Mouse (Mus musculus) neural tube, embryonic 15.5 days (tissue): ENCODE measurements at regions not wholly inside any gene's neighbourhood (a gene's known extent, or its start where the extent isn't known, plus 50 kb on each side); places are given as distances from the start of the nearest gene placed in this dataset.

ENCODE experiments used
- ATAC-seq: fragments of 200-750 bp; cut with Nextera tagmentation; 2 replicates; pipeline ENCODE4 v1.8.0; 2017; ENCODE audit warnings: mild to moderate bottlenecking, moderate TSS enrichment, moderate library complexity; ENCODE audit not compliant: low FRiP score
- H3K27ac ChIP-seq: fragments of 300-500 bp; sonication (generic); replicated peaks from 2 replicates; pipeline ENCODE4 v1.5.1; 2015; ENCODE audit warnings: mild to moderate bottlenecking, inconsistent platforms
- H3K27me3 ChIP-seq: fragments of 300-500 bp; sonication (generic); replicated peaks from 2 replicates; pipeline ENCODE4 v1.6.1; 2015; ENCODE audit warnings: inconsistent platforms
- H3K36me3 ChIP-seq: fragments of 300-500 bp; sonication (generic); 2 replicates; pipeline ENCODE4 v1.6.1; 2015; ENCODE audit warnings: inconsistent platforms
- H3K4me1 ChIP-seq: fragments of 300-500 bp; sonication (generic); 2 replicates; pipeline ENCODE4 v1.6.1; 2015; ENCODE audit warnings: inconsistent platforms
- H3K4me2 ChIP-seq: fragments of 300-500 bp; sonication (generic); 2 replicates; pipeline ENCODE4 v1.6.1; 2015; ENCODE audit warnings: inconsistent platforms, mild to moderate bottlenecking, moderate library complexity
- H3K4me3 ChIP-seq: fragments of 300-500 bp; sonication (generic); replicated peaks from 2 replicates; pipeline ENCODE4 v1.5.1; 2015; ENCODE audit warnings: mild to moderate bottlenecking, inconsistent platforms
- H3K9ac ChIP-seq: fragments of 300-500 bp; sonication (generic); replicated peaks from 2 replicates; pipeline ENCODE4 v1.6.1; 2015; ENCODE audit warnings: mild to moderate bottlenecking, inconsistent platforms
- H3K9me3 ChIP-seq: fragments of 300-500 bp; sonication (generic); replicated peaks from 2 replicates; pipeline ENCODE4 v1.6.1; 2016; ENCODE audit warnings: inconsistent platforms
- WGBS: fragments of 180-500 bp; shearing (Covaris S2); methylation state at CpG from one replicate; pipeline ENCODE4 v1.1.7; 2015; ENCODE audit warnings: mixed read lengths; 5-methylcytosine and 5-hydroxymethylcytosine counted together

DNA sequence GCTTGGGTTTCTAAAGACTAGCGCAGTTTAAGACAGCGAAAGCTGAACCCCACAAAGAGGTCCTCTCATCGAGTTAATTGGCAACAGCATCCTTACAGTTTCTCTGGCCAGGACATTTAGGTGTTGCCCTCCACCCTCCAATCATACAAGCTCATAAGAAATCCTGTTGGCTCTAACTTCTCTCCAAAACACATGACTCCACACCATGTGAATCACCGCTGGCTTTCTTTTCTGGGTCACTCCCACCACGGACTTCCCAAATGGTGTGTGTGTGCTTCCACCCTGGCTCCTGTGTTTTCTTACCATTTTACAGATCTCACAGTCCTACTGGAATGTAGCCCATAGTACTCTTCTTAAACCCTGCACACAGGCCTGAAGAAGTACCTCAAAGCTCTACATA is 190.6 kb downstream of the Mylk4 start:
- Histone ChIP-seq H3K4me1 (no peaks in the 10 kb centered on the region), H3K36me3 (no peaks in the 10 kb centered on the region), H3K27me3 (no peaks in the 10 kb centered on the region), H3K4me2 (no peak overlapping the region), H3K9ac (no peak overlapping the region), H3K4me3 (no peak overlapping the region), H3K9me3 (no peaks in the 10 kb centered on the region), H3K27ac (no peak overlapping the region)
- no peak for ATAC-seq
- 93% methylated on average over 5 of the region's 5 CpGs for WGBS

DNA sequence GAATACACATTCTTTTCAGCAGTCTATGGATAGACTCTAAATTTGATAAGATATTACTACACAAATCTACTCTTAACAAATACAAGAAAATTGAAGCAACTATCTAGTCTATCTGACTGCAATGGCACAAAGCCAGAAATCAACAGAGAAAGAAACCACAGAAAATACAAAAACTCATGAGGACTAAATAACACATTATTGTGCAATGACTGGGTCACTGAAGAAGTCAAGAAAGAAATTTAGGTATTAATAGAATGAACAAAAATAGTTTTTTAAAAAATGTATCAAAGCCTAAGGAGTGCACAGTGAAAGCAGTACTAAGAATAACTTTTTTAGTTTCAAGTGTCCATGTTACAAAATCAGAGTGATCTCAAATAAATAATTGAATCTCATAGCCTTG is 202.2 kb downstream of the Mylk4 start:
- Histone ChIP-seq H3K4me1 (no peaks in the 10 kb centered on the region), H3K27me3 (no peaks in the 10 kb centered on the region), H3K4me3 (no peak overlapping the region), H3K27ac (no peak overlapping the region), H3K4me2 (no peak overlapping the region), H3K9ac (no peak overlapping the region), H3K36me3 (no peaks in the 10 kb centered on the region), H3K9me3 (no peaks in the 10 kb centered on the region)
- ATAC-seq = no peak

DNA sequence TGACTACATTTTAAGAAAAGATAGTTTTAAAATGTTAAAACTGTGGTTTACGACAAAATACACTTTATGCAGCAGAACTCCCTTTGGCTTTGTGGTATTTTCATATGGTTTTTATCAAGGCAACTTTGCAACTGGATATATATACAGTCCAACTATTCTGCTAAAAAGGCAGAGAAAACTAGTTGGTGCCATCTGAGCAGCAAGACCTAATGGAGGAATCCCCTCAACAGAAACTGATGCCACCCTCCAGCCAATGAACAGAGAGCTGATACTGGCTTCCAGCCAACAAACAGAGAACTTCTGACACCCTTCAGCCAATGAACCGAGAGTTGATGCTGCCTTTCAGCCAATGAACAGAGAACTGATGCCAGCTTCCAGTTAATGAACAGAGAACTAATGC is 215.9 kb downstream of the Mylk4 start:
- Histone ChIP-seq H3K36me3 (no peaks in the 10 kb centered on the region), H3K4me3 (no peak overlapping the region), H3K9me3 (no peaks in the 10 kb centered on the region), H3K27ac (no peak overlapping the region), H3K4me2 (no peak overlapping the region), H3K4me1 (no peaks in the 10 kb centered on the region), H3K27me3 (no peaks in the 10 kb centered on the region), H3K9ac (no peak overlapping the region)
- WGBS = 98% methylated on average over 2 of the region's 2 CpGs
- no peak for ATAC-seq

DNA sequence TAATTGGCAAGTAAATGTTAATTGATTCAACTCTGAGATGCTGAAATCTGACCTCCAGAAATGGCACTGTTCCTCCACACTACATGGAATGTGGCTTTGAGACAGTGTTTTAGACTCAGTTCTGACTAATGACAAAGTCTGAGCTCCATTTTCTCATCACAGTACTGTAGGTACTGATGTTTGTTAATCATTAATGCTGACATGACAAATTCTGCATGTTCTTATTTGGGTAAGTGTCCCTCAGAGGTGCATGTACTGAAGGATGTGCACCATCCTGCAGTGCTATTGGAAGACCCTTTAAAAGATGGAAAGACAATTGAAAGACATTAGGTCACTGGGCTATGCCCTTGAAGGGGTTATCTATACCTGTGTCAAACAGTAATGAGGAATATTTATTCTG is 222.1 kb upstream of the Gmds start:
- Histone ChIP-seq H3K4me1 (no peaks in the 10 kb centered on the region), H3K9me3 (no peaks in the 10 kb centered on the region), H3K4me3 (no peak overlapping the region), H3K27ac (no peak overlapping the region), H3K36me3 (no peaks in the 10 kb centered on the region), H3K4me2 (no peak overlapping the region), H3K27me3 (no peaks in the 10 kb centered on the region), H3K9ac (no peak overlapping the region)
- ATAC-seq = no peak

DNA sequence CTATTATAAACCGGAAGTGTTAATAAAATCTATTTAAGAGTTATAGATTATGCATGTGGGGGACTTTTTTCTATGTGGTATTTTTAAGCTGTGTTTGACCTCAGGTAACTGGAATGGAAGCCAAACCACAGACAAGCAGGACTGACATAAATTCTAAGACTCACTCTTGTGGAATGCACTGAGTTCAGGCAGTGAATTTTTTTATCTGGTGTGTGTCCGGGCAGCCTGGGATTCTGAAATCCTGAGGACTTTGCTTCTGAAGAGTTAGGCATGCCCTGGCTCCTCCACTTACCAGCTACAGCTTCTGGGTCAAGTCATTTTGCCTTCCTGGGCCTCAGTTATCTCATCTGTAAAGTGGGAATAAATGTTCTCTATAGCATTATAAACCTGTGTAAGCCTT is 217.9 kb upstream of the Gmds start:
- Histone ChIP-seq H3K4me3 (no peak overlapping the region), H3K9me3 (no peaks in the 10 kb centered on the region), H3K9ac (no peak overlapping the region), H3K27ac (no peak overlapping the region), H3K4me2 (no peak overlapping the region), H3K4me1 (no peaks in the 10 kb centered on the region), H3K27me3 (no peaks in the 10 kb centered on the region), H3K36me3 (no peaks in the 10 kb centered on the region)
- ATAC-seq = no peak
- WGBS = 94% methylated on average over 2 of the region's 2 CpGs

DNA sequence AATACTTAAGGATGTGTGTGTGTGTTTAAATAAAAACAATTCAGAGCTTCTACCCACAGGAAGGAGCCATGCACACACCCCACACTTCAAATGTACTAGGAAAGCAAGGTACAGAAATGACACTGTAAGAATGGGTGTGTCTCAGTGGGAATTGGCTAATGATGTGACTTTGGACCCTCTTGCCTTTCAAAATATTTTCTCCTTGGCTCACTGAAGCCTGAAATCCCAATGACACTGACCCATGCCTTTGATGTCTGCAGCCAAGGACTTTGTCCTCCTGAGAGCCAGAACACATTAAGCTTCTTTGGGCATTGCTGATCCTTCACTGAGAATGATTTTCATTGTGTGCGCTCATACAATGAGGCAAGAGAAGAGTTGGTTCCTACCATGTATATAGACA is 216.5 kb upstream of the Gmds start:
- ATAC-seq = no peak
- WGBS = 95% methylated on average over 1 of the region's 1 CpGs
- no peak overlapping the region for H3K4me2 ChIP-seq

DNA sequence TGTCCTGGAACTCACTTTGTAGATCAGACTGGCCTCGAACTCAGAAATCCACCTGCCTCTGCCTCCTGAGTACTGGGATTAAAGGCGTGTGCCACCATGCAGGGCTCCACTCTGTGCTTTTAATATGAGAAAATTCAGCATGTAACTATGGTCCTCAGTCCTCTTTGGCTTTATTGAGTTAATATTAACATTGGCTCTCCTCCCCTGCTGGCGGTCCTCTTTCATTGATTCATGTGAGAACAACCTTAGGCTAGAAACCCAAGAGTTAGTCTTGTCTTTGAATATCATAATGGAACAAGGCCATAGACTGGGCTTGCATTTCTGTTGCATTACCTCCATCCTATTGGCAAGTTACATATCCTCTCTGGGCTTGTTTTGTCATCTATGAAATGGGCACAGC is 216.1 kb upstream of the Gmds start:
- ATAC-seq = no peak
- Histone ChIP-seq H3K9me3 (no peaks in the 10 kb centered on the region), H3K36me3 (no peaks in the 10 kb centered on the region), H3K27ac (no peak overlapping the region), H3K9ac (no peak overlapping the region), H3K27me3 (no peaks in the 10 kb centered on the region), H3K4me1 (no peaks in the 10 kb centered on the region), H3K4me2 (no peak overlapping the region), H3K4me3 (no peak overlapping the region)
- 89% methylated on average over 3 of the region's 3 CpGs for WGBS

More for the DNA sequence above, 216.5 kb upstream of the Gmds start:
- Histone ChIP-seq H3K36me3 (no peaks in the 10 kb centered on the region), H3K9ac (no peak overlapping the region), H3K27me3 (no peaks in the 10 kb centered on the region), H3K4me1 (no peaks in the 10 kb centered on the region), H3K4me3 (no peak overlapping the region), H3K9me3 (no peaks in the 10 kb centered on the region), H3K27ac (no peak overlapping the region)

DNA sequence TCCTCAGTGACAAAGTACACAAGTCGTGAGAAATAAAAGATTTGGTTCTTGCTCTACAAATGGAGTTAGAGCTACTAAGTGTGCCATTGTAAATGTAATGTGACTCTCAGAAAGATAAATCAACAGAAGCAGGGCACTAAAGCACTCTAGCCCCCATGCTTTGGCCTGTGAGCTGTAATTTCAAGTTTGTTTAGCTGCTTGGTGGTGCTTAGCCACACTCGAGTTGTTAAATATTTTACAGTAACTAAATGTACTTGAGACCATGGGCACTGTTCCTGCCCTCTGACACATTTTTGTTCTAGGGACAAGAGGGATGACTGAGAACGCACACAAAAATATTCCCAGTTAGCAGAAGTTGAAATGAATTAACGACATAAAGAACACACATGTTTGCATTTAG is 214.6 kb upstream of the Gmds start:
- Histone ChIP-seq H3K9ac (no peak overlapping the region), H3K4me1 (no peaks in the 10 kb centered on the region), H3K27me3 (no peaks in the 10 kb centered on the region), H3K36me3 (no peaks in the 10 kb centered on the region), H3K4me3 (no peak overlapping the region), H3K4me2 (no peak overlapping the region), H3K27ac (no peak overlapping the region), H3K9me3 (no peaks in the 10 kb centered on the region)
- ATAC-seq = no peak
- WGBS = 70% methylated on average over 4 of the region's 4 CpGs

DNA sequence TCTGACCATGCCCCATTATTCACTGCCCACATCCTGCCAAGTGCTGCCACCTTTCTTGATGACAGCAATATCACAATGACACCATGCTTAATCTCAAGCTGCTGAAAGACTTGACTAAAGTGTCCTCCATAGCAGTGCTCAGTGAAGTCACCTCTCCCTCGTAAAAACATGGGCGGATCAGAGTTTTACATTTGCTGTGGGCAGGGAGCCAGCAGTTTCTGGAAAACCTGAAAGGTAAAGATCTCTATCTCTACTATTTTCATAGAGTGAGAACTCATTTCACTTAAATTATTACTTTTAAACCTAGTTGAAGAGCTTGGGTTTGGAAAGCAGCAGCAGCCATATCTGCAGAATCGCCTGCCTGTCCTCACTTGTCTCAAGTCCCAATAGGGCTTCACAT is 211.6 kb upstream of the Gmds start:
- Histone ChIP-seq H3K4me1 (no peaks in the 10 kb centered on the region), H3K4me2 (no peak overlapping the region), H3K27ac (no peak overlapping the region), H3K27me3 (no peaks in the 10 kb centered on the region), H3K9ac (no peak overlapping the region), H3K4me3 (no peak overlapping the region), H3K9me3 (no peaks in the 10 kb centered on the region), H3K36me3 (no peaks in the 10 kb centered on the region)
- 93% methylated on average over 3 of the region's 3 CpGs for WGBS
- no peak for ATAC-seq

DNA sequence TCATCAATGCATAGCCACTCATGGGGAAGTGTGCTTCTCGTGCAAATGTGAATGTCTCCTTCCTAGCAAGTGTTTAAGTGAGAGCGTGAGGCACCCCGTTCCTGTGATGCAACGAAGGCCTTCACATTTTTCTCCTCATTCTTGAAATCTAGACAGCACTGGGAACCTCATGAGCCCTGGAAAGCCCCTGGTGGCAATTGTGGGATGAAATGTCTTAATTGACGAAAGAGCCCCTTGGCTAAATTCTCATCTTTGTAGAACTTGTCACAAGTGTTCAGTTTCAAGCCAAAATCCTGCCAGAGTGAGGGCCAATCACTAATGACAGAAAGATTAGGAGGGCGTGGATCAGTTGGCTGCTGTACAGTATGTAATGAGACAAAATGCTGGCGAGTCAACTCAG is 208.6 kb upstream of the Gmds start:
- Histone ChIP-seq H3K27me3 (no peaks in the 10 kb centered on the region), H3K4me3 (no peak overlapping the region), H3K27ac (no peak overlapping the region), H3K4me1 (no peaks in the 10 kb centered on the region), H3K36me3 (no peaks in the 10 kb centered on the region), H3K9me3 (no peaks in the 10 kb centered on the region), H3K4me2 (no peak overlapping the region), H3K9ac (no peak overlapping the region)
- WGBS = 91% methylated on average over 7 of the region's 7 CpGs
- ATAC-seq = no peak

DNA sequence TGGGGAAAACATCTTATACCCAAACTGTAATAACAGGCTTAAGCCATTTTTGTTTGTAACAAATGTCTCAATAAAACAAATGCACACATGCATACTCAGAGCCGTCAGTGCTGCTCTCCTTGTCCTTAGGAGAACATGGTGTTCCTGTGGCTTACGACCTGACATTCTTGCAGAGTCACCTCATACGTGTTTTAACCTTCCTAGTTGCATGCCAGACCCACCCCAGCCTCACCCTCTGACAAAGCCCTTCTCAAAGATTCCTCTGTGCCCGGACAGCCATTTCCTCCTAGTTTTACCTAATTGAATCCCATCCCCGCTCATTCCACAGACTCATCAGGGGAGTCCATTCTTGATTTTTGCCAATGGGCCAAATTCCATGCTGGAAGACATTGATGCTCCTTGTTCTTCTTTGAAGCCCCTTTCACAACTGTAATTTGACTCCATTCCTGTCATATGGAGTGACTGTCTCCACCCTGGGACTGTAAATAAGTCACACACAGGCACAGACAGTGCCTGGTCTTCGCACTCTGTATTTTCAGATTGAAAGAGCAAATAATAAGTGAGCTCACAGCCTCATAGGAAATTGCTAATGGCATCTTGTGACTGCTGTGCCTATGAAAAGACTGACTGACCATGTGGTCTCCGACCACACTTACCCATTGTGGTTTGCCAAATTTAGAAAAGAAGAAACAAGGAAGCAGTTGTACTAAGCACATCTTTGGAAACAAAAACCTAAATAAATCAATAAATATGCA is 206.6 kb upstream of the Gmds start:
- Histone ChIP-seq H3K4me2 (no peak overlapping the region), H3K9ac (no peak overlapping the region), H3K9me3 (no peaks in the 10 kb centered on the region), H3K27me3 (no peaks in the 10 kb centered on the region), H3K4me1 (no peaks in the 10 kb centered on the region), H3K27ac (no peak overlapping the region), H3K4me3 (no peak overlapping the region), H3K36me3 (no peaks in the 10 kb centered on the region)
- 78% methylated on average over 7 of the region's 7 CpGs for WGBS
- ATAC-seq = no peak

DNA sequence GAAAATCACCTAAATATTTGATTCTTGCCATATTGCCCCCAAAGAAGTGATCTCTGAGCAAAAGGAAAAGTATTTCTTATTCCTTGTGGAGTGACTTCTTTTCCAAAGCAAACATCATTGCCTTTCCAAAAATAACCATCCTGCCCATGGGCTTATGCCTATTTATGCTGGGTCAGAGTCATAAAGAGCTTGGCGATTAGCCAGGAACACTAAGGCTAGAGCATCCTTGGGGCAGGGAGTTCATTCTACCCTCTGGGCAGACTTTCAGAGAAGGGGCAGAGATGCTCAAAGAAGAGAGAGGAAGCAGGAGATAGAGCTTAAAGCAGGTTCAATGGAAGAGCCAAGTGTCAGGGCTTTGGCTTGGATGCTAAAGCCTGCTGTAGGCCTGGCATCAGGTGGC is 203.1 kb upstream of the Gmds start:
- H3K9ac ChIP-seq = no peak overlapping the region
- H3K36me3 ChIP-seq = no peaks in the 10 kb centered on the region
- H3K4me1 ChIP-seq = no peaks in the 10 kb centered on the region
- whole genome bisulfite sequencing = 94% methylated on average over 1 of the region's 1 CpGs
- H3K27ac ChIP-seq = no peak overlapping the region
- no peaks in the 10 kb centered on the region for H3K27me3 ChIP-seq
- no peaks in the 10 kb centered on the region for H3K9me3 ChIP-seq
- no peak overlapping the region for H3K4me2 ChIP-seq
- H3K4me3 ChIP-seq = no peak overlapping the region
- no peak for ATAC-seq

DNA sequence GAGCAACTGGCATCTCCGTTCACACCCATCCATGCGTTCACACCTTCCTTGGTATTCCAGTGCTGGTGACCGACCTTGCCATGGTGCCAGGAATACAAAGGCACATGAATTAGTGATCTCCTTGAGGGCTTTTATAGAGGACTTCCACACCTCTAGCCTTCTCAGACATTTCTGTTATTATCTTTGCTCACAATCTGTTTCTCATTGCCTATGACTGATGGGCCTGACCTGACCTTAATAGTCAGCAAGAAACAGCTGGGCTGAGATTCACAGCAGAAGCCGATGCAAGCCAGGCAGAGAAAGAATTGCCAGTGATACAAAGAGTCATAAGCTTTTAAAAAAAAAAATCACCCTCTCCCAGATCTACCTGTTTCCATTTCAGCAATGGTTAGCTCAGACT is 197.7 kb upstream of the Gmds start:
- no peak overlapping the region for H3K9ac ChIP-seq

More for the DNA sequence above, 197.7 kb upstream of the Gmds start:
- no peaks in the 10 kb centered on the region for H3K27me3 ChIP-seq
- no peaks in the 10 kb centered on the region for H3K9me3 ChIP-seq
- ATAC-seq = no peak
- H3K4me2 ChIP-seq = no peak overlapping the region
- H3K27ac ChIP-seq = no peak overlapping the region
- no peaks in the 10 kb centered on the region for H3K36me3 ChIP-seq
- WGBS = 90% methylated on average over 4 of the region's 4 CpGs
- H3K4me1 ChIP-seq = no peaks in the 10 kb centered on the region
- H3K4me3 ChIP-seq = no peak overlapping the region
